Mouse (Mus musculus): ENCODE results near the gene Aph1a. TPM values are rescaled to one million over a fixed set of nuclear protein-coding genes. Genes with fewer than 3 reads are reported as not detected.

Aph1a gene
- total and polyA plus RNA-seq, 3 experiments: 110 to 170 TPM; not detected in 1

- Histone ChIP-seq H3K79me2 (ENCODE audit: control insufficient read depth, insufficient read depth, low read length, poor library complexity) (peaks cover 26% of the 10 kb centered on the region), H3K4me1 (ENCODE audit: control insufficient read depth in 1 of 2, insufficient read depth in 2 of 2, low read length in 2 of 2) (peaks cover 13 to 18% of the 10 kb centered on the region in 2 experiments; a peak in 3 of 4 replicates), H3K36me3 (ENCODE audit: control insufficient read depth in 1 of 2, insufficient read depth in 2 of 2, low read length in 2 of 2) (peaks cover 47 to 74% of the 10 kb centered on the region in 2 experiments), H3K27me3 (ENCODE audit: control insufficient read depth in 1 of 2, insufficient read depth in 2 of 2, low read length in 2 of 2) (no peaks in the 10 kb centered on the region), H3K27ac (ENCODE audit: control insufficient read depth, low read depth, low read length) (no peak overlapping the region), H3K9ac (ENCODE audit: control insufficient read depth, low read depth, low read length, poor library complexity, severe bottlenecking) (no peak overlapping the region), H3K9me3 (replicated peaks; ENCODE audit: insufficient read depth, low read length) (no peaks in the 10 kb centered on the region), H3K4me3 (ENCODE audit: control insufficient read depth in 1 of 2, insufficient read depth in 1 of 2, low read depth in 2 of 2, low read length in 2 of 2) (no peak overlapping the region)
- TF ChIP-seq BHLHE40 (IDR thresholded peaks at IDR 0.05; ENCODE audit: borderline replicate concordance, low read depth, low read length) (no peak), UBTF (IDR thresholded peaks at IDR 0.05; ENCODE audit: borderline replicate concordance, insufficient read depth, low read depth, low read length) (no peak), EP300 (IDR thresholded peaks at IDR 0.05; ENCODE audit: low read depth in 1 of 2, low read length in 2 of 2) (no peak; a peak in 1 of 4 replicates), GABPA (IDR thresholded peaks at IDR 0.05; ENCODE audit: low read depth, low read length) (no peak), CHD2 (IDR thresholded peaks at IDR 0.05; ENCODE audit: low read length) (no peak), POLR2A (IDR thresholded peaks at IDR 0.05; ENCODE audit: control insufficient read depth in 1 of 2, insufficient read depth in 1 of 2, low read depth in 1 of 2, low read length in 2 of 2, poor library complexity in 1 of 2) (no peak), TCF12 (IDR thresholded peaks at IDR 0.05; ENCODE audit: low read depth, low read length) (0 out of 2 replicates have a peak, but pooled peaks have one; percentile 9), CHD1 (IDR thresholded peaks at IDR 0.05; ENCODE audit: low read depth, low read length) (no peak), ETS1 (IDR thresholded peaks at IDR 0.05; ENCODE audit: low read depth, low read length) (no peak), CTCF (IDR thresholded peaks at IDR 0.05 in 2 of 3, conservative IDR thresholded peaks at IDR 0.05 in 1 of 3; ENCODE audit: control insufficient read depth in 1 of 3, insufficient read depth in 1 of 3, low read depth in 2 of 3, low read length in 3 of 3, poor library complexity in 1 of 3, severe bottlenecking in 1 of 3) (no peak), ZKSCAN1 (IDR thresholded peaks at IDR 0.05; ENCODE audit: low read depth, low read length) (no peak), ZC3H11A (IDR thresholded peaks at IDR 0.05; ENCODE audit: low read depth, low read length) (no peak), SIN3A (IDR thresholded peaks at IDR 0.05; ENCODE audit: low read length) (no peak), POLR2AphosphoS5 (IDR thresholded peaks at IDR 0.05; ENCODE audit: borderline replicate concordance, low read depth, low read length) (no peak), MAFK (IDR thresholded peaks at IDR 0.05; ENCODE audit: borderline replicate concordance, low read depth, low read length) (no peak), USF1 (IDR thresholded peaks at IDR 0.05; ENCODE audit: low read depth, low read length) (no peak), MAZ (IDR thresholded peaks at IDR 0.05; ENCODE audit: low read depth, low read length) (no peak), MEF2A (IDR thresholded peaks at IDR 0.05; ENCODE audit: extremely low read depth, insufficient replicate concordance, low read depth, low read length, poor library complexity, severe bottlenecking) (peak; percentile 71; the same call in 1 of the 2 replicates), MYC (IDR thresholded peaks at IDR 0.05; ENCODE audit: low read depth, low read length) (no peak), MXI1 (IDR thresholded peaks at IDR 0.05; ENCODE audit: low read depth, low read length) (0 out of 2 replicates have a peak, but pooled peaks have one; percentile 25), MYB (IDR thresholded peaks at IDR 0.05; ENCODE audit: low read depth, low read length) (no peak), GATA1 (IDR thresholded peaks at IDR 0.05; ENCODE audit: low read depth, low read length) (no peak), ZMIZ1 (IDR thresholded peaks at IDR 0.05; ENCODE audit: low read depth, low read length) (no peak), RCOR1 (IDR thresholded peaks at IDR 0.05; ENCODE audit: low read depth, low read length) (0 out of 2 replicates have a peak, but pooled peaks have one; percentile 17), E2F4 (IDR thresholded peaks at IDR 0.05; ENCODE audit: borderline replicate concordance, low read depth, low read length) (no peak), USF2 (IDR thresholded peaks at IDR 0.05; ENCODE audit: borderline replicate concordance in 1 of 2, insufficient read depth in 1 of 2, low read depth in 1 of 2, low read length in 2 of 2) (no peak)
- no peak for DNase-seq (ENCODE audit: low read depth, low spot score)
Measured at GRCm38 (mm10) chr3:95850611-95851010, 43.2 kb upstream of the Aph1a start.
